Mouse (Mus musculus): ENCODE data around the gene Hoxa6.

The Hoxa6 gene

DNA sequence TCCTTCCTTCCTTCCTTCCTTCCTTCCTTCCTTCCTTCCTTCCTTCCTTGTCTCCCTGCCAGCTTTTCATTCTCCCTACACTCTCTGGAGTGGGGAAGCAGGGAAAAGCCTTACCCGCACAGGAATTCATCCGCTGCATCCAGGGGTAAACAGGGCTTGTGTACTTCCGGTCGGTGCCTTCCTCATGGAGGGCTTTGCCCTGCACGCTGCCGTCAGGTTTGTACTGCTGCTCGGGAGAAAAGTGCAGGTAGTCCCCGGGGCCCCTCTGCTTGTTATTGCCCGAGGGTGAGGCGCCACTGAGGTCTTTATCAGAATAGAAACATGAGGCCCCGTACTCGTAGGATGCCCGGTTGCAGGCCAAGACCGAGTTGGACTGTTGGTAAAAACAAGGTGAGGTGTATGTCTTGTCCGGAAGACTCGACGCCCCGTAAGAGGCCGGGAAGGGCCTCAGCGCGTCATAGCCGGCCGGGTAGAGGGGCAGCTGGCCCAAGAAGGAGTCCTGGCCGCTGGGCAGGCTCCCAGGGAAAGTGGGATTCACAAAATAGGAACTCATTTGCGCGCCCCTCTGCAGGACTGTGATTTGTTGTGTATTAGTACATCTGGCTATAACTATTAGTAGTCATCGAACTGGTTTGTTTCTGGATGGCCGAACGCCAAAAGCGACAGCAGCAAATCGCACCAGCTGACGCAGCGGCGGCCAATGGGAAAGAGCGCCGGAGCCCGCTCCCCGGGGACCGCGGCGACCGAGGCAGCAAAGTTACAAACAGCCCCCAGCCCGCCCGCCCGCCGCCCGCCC lies at the start of gene Hoxa6:
Hoxa6 (minus strand) TSS at position 651 of the 796 bp plus-strand sequence.
- DNase-seq (ENCODE audit: low read depth, low spot score), result no peak

DNA sequence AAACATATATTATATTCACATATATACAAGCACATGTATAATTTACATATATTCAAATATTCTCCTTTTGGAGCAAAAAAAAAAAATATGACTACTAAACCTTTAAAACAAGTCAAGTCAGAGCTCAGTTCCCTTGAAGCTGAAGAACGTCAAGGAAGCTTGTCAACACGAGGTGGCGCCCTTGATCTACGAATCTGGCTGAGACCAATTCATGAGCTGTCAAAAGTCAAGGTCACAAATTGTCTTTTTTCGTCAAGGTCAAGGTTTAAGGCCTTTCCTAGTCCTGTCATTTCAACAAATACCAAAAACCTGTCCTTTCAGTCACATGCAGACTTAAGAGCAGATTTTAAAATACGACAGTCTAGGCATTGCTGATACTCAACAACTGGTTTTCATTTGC lies 48.4 kb upstream of the Hoxa6 start:
- DNase-seq (ENCODE audit: low read depth, low spot score), result peak; percentile 18

DNA sequence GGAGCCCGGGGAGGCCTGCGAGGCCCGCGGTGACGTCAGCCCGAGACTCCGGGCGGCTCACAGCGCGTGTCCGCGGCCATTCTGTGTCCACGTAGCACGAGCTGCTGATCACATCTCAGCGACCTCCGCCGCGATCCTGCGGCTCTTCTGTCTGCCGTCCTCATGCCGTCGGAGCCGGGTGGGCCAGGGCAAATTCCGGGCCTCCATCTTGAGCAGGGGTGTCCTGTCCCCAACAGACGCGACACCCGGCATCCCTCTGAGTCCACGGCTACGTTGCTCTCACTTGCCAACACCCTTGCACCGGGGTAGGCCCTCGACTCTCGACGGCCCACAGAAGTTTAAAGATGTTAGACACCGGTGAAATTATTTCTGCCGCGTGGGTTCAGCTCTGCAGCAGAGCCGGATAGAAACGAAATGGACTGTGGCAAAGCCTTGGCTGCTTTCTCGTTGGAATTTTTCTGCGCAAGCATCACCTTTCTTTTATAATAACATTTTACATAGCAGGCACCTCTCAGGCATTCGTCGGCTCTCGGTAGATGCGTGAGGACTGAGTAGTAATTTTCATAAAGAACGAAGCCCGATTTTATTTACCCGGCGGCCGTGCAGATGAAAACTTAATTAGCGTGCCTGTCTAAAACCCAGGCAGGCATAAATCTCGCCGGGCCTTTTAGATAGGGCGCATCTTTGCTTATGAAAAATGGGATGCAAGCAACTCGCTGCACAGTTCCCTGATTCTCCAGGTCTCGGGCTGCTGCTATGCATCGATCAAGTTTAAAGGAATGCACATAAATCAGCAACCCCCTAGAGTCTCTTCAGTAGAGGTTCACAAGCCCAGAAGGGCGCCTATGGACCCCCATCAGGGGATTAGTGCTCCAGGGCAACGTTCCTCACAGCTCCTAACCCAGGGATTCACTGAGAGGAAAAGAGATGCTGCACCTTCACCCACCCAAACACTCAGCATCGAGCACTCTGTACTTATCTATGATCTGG lies 45.3 kb upstream of the Hoxa6 start:
- no peak for DNase-seq (ENCODE audit: low read depth, low spot score)

DNA sequence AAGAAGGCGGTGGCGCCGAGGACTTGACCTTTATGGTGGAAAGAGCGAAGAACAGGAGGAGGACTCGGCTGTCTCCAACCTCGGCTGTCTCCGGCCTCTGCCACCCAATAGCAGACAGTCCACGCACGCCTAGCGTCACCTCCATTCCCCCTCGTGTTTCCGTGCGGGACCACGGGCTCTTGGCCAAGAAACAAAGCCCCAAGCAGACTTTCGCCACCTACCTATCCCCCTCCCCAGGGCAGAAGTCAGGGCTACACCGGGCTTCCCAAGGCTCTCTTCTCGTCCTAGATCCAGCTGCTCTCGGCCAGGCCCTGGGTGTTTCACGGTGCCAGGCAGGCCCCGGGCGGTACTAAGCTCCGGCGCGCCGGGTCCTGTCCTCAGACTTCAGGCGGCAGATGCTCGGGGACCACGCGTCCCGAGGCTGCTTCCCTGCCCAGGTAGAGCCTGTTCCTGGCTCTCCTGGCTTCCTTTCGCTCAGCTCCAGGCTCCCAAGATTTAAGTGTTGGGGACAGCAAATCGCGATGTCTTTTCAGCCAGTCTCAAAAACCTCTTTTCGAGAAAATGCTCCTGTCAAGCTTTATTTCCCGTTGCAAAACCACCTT lies 44.4 kb upstream of the Hoxa6 start:
- no peak for DNase-seq (ENCODE audit: low read depth, low spot score)

DNA sequence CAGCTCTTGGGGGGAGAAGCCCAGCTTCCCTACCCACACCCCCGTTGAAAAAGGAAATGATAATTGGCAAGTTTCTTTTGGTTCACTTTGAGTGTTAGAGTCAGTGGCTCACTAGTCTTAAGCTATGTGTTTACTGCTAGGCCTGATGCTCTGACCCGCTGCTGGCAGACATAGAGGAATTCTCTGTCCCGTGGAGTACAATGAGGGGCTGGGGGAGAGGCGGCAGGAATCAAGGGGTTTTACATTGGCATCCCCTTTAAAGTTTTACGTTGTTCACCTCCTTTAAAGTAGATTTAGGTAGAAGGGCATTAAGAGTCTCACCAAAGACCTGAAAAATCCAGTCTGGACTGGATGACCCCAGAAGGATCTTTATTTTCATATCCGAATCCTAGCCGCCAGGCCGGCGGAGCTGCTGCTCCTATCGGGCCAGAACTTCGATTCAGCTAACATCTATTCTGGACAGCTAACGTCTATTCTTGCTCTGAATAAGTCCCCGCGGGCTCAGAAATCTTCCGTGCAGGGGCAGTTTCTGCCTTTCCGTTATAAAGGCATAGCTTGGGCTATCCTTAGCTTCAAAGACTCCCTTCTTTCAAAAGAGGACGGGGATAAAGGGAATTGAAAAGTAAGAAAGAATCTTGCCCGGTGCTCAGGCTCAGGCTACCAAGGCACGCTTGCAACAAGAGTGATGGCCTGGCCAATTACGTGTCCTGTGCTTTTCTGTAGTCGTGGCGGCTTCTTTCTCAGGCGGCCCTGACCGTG lies 43.7 kb upstream of the Hoxa6 start:
- no peak for DNase-seq (ENCODE audit: low read depth, low spot score)

DNA sequence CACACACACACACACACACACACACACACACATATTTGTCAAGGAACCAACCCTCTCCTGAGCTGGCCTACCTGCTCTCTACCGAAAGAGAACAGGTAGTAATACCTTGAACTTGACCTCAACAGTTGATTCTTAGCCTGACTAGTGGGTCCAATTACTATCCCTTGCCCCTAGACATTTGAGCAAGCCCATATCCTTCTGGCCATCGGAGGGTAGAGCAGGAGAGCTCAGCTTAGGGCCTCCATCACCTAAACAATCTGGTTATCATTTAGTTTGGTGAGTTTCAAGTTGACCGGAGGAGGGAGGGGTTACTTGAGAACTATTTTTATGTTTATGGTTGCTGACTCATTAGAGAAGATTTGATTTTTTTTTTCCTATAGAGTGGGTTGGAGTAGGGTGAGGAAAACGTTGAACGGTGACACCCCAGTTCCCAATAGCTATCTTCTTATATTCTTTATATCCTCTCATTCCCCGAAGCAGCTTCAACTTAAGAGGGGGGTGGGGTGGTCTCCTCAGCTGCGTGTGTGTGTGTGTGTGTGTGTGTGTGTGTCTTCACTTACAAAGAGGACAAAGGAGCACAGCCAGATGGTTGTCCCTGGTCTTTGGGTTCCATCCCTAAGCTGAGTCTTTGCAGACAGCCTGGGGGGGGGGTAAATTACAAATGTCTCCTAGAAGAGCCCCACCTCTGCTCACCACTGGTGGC lies 42.8 kb upstream of the Hoxa6 start:
- DNase-seq (ENCODE audit: low read depth, low spot score), result no peak

DNA sequence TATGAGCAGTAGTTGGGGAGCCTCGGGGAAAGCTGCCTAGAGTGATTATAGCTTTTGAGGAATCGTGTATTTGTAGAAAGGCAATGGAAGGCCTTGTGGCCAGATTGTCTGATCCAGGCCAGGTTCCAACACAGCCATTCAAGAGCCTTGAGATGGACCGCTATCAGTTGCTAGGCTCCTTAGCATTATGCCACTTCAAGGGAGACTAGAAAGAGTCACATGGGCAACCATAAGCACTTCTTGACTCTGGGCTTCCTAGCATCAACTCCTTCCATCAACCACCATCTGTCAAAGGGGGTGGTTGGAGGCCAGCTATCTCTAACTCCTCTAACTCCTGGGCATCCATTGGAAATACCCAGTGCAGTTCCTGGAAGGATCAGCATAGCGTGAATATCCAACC lies 41.3 kb upstream of the Hoxa6 start:
- no peak for DNase-seq (ENCODE audit: low read depth, low spot score)

DNA sequence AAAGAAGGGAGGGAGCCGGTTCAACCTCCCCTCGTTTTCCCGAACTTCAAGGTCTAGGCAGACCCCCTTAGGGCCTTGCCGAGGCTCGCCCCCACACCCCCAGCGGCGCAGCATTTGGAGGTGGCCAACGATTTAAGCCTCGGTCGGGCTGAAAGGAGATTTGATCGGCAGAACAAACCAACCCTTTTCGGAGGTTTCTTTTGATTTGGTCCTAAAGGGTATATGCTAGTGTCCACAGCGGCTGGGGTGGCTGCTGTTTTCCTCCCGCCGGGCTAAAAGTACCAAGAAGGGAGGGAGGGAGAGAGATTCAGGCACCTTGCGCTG lies 40.9 kb upstream of the Hoxa6 start:
- DNase-seq (ENCODE audit: low read depth, low spot score), result no peak

DNA sequence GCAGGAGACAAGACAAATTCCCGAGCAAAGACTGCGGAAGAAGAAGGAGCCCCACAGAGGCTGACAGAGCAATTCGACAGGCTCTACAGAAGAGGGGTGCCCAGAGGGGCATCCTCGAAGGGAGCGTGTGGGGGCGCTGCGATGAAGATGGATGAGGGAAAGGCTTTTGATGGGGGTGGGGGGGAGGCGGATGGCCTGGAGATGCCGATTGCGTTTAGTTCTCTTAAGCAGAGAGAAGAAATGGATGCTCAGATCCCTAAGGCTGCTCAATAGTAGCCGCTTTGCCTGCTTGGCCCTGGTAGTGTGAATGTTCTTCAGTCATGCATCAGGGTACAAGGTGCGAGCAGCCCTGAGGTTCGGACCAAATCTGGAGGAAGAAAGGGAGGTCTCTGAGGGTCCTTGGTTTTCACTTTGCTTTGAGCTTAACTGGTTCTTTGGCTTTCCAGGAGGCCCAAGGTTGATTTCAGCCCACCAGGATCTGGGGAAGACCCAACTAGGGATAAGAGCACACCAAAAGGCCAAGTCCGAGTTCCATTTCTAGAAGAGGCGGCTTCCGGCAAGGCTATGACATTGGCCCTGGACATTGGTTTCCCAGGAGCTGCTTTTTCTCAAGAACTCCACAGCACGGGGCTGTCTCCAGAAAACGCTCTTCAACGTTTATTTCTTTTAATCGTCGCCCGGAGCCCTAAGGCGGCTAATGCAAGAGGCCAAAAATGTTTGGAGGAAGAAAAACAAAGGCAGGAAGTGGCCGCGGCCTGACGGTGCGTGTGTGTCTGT lies 40.3 kb upstream of the Hoxa6 start:
- no peak for DNase-seq (ENCODE audit: low read depth, low spot score)

DNA sequence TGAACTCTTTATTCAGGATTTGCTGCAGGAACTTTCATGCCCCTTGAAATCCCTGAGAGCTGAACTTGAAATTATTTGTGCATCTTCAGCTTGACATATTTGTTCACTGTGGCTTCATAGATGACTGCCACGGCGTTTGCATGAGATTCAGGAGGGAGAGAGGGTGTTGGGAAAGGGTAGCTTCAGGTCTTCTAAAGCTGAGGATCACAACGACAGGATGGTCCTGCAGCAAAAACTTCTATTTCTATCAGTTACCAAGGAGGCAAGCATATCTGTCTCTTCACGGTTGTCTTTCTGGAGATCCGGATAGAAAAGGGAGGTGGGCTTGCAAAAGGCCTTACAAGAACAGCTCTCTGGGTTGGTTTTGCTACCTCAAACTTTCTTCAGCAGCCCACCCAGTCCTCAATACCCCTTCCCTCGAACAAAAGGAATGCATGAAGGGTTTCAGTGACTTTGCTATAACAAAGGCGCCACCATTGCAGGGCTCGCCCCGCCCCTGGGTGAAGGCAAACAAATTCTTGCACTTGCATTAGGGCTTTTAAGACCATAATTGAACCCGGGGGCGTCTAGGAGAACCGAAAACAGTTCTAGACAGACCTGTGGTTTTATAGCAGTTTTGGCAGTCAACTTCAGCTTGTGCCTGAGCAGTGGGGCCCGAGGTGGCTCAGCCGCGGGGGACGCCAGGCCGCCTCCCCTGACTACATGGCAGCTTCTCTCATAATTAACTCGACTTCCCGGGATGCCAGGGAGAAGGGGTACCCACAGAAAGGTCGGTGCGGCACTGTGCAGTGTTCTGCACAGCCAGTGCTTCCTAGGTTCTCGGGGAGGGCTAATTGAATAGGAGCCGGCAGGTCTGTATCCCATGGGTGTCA lies 39.5 kb upstream of the Hoxa6 start:
- DNase-seq (ENCODE audit: low read depth, low spot score), result no peak

DNA sequence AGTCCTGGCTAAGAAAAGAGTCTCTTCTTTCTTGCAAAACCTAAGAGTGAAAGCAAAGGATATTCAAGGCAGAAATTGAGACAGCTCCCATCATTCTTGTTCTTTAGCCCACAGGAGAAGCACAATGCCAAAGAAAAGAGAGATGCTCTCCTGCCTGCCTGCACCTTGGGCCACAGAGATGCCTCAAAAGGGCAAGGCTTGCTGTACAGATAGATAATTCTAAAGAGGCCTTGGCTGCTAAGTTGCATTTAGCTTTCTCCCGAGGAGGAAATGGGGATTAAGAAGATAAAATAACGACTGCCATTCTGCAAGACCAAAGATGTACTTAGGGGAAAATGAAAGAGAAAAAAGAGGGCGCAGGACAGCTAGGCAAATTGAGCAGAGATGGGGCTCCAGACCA lies 38.4 kb upstream of the Hoxa6 start:
- DNase-seq (ENCODE audit: low read depth, low spot score), result no peak

DNA sequence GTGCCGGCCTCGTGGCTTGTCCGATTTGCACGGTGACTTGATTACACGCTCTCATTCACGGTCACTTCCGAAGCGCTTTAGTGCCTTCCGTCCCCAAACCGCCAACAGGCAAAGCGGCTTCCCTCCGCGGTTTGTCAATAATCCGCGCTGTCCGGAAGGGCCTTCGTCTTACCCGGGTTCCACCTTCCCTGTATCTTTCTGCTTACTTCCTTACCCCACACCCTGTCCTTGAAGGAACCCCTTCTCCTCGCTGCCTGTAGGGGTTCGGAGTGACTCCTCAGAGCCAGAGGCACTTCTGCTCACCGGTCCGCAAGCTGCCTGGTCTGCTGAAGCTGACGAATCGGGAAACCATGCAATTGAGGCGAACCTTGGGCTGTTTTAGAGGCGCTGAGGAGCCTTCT lies 37.9 kb upstream of the Hoxa6 start:
- DNase-seq (ENCODE audit: low read depth, low spot score), result no peak

DNA sequence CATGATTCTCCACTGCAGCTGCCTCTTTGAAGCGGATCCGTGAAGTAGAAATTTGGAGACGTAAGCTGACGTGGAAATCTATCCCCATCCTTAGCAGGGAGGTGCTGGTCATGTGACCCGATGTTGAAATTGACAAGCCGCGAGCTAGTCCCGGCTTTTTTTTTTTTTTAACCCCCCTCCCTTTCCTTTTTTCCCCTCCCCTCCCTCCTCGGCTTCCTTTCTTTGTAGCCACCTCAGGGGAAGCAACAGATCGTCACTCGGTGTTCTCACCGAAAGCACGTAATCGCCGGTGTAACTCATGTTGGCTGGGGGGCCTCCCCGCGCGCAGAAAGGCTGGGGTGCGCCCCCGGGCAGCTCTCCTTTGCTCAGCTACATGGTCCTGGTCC lies 37.2 kb upstream of the Hoxa6 start, which contains the start of gene Hoxa11:
Hoxa11 (minus strand) TSS at position 54 of the 386 bp plus-strand sequence.
- DNase-seq (ENCODE audit: low read depth, low spot score), result no peak

DNA sequence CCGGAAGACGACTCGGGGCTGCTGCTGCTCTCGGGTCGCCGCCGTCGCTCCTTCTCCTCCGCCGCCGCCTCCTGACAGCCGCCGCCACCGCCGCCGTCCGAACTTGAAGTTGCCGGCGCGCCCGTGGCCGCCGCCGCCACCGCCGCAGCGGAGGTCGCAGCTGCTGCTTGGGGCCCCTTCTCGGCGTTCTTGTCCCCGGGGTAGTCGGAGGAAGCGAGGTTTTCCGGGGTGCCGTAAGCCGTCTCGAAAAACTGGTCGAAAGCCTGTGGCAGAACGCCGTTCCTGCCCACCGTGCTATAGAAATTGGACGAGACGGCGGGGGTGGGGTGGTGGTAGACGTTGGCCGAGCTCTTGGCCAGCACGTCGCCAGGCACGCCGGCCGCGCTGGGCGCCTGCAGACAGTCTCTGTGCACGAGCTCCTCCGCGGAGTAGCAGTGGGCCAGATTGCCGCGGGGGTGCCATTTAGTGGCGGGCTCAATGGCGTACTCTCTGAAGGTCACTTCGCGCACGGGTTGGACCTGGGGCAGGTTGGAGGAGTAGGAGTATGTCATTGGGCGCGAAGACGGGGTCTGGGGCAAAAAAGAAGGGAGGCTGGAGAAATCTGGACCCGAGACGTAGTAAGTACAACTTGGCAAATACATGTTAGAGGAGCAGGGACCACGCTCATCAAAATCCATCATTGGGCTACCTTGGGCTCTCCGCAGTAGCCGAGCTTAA lies 36.7 kb upstream of the Hoxa6 start:
- no peak for DNase-seq (ENCODE audit: low read depth, low spot score)

DNA sequence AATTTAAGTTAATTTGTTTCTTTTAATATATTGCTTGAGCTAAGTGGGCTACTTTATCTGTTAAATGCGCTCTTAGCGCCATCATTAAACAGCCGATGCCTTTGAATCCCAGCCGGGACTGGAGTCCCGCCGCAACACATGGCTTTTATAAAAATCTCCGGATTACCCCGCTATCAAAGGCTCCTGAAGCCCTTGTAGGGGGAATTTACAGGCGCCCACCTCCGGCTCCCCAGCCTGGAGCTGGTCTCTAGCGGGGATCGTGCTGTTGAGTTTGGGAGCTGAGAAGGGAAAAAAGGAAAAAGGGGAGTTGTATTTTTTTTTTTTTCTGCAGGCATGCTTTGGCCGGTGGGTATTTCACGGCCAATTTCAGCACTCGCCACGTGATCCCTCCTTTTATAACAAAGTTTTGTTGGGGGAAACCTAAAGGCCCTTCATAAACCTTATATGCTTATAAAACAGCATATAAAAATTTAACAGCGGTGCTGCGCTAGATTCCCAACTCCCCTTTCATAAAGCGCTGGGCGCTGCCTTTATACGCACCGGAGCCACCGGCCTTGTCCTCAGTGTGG lies 36.0 kb upstream of the Hoxa6 start:
- DNase-seq (ENCODE audit: low read depth, low spot score), result no peak

DNA sequence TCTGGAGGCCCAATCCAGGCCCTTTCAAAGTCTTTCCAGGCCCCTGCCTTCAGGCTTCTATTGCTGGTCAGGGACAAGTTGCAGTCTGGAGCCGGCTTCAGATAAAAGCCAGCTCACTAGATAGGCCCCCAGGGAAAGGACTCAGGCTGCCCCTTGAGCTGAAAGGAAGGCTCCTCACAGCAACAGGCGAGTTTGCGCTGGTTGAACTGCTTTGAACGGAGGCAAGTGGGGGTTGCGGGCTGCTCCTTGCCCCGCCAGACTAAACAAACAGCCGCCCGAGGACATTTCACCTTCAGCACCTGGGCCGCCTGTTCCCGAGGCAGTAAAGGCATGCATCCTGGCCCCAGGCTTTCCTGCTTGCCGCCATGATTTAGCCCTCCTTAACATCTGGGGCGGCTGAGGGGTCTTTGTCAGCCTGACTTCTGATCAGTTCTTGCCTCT lies 35.2 kb upstream of the Hoxa6 start:
- DNase-seq (ENCODE audit: low read depth, low spot score), result no peak

DNA sequence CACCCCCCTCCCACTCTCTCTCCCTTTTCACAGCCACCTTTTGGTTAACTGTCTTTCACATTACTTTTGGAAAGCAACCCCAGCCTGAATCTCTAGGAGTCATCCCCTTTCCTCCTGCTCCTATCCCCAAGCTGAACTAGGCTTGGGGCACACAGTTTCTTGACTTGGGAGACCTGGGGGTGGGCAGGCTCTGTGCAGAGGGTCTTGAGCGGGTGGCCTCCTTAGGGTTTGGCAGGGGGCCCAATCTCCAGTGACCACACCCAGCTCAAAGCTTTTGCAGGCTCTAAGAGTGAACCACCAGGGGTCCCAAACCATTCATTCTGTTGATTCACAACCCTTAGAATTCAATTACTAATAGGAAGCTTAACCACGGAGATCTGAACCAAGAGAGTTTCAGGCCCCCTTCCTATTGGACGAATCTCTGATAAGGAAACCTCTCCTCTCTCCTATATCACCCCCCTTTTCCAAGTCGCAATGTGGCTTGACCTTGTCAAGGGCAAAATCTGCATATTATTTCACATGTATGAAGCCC lies 34.3 kb upstream of the Hoxa6 start:
- no peak for DNase-seq (ENCODE audit: low read depth, low spot score)

Data from telencephalon, adult 2 months (tissue).